Mouse (Mus musculus) telencephalon, adult 2 months (tissue): Measurements from ENCODE around the gene Ech1.

Source experiments
- DNase-seq: peaks from one replicate; pipeline ENCODE4 v3.0.0-alpha.2; 2011; ENCODE audit warnings: low read depth, low spot score

The Ech1 gene

DNA sequence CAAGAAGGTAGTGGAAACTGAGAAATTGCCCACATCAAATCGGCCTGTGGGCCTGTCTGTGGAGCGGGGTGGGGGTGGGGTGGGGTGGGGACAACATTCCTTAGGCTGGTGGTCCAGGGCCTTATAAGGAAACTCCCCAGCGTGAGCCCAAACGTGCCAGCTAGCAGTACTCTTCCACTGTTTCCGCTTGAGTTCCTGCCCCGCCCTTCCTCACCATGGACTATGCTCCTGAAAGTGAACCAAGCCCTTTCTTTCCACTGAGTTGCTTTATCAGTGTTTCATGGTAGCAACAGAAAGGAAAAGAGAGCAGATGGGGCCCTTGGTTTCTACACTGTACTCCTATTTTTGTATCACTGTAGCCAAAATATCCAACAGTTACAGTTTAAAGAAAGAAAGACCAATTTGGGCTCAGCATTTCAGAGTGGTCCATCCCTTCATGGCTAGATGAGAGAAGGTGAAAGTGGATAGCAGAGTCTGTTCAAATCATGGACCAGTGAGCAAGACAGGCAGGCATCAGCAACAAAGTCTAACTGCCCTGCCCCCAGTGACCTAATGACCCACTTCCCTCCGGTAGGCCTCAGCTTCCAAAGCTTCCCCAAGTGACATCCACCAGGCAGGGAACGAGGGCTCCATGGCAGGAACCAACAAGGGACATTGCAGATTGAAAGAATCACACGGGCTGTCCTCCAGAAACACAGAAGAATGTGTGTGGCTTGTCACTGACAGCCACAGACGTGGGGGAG lies 22.0 kb upstream of the Ech1 start:
- peak; percentile 36 for DNase-seq

DNA sequence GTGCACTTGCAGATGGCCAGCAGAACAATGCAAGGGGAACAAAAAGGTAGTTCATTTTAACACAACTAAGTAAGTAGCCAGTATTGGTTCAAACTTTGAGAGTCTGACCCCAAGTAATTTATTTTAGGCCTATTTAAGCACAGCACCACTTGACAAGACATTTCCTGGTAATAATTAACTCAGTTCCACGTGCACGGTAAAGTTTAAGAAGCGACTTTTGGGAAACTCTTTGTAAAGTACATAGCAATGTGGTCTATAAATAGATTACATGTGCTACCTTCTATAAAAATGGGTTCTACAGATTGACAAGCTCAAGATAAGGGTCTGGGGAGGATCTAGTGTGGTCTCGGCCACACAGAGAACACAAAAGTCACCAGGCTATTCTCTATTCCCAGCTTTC lies 21.3 kb upstream of the Ech1 start:
- no peak for DNase-seq

DNA sequence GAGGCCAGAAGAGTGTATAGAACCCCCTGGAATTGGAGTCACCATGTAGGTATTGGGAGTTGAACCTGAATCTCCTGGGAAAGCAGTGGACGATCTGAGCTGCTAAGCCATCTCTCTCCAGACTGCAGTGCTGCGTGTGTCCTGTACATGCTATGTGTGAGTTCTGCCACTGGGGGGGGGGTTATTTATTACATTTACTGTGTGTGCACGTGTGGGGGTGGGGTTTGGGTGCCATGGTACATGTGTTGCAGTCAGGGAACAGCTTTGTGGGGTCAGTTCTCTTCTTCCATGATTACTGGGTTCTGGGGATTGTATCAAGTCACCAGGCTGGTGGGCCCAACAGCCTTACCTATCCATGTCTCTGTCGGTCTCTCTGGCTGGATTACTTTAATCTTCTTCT lies 18.1 kb upstream of the Ech1 start:
- DNase-seq = no peak

DNA sequence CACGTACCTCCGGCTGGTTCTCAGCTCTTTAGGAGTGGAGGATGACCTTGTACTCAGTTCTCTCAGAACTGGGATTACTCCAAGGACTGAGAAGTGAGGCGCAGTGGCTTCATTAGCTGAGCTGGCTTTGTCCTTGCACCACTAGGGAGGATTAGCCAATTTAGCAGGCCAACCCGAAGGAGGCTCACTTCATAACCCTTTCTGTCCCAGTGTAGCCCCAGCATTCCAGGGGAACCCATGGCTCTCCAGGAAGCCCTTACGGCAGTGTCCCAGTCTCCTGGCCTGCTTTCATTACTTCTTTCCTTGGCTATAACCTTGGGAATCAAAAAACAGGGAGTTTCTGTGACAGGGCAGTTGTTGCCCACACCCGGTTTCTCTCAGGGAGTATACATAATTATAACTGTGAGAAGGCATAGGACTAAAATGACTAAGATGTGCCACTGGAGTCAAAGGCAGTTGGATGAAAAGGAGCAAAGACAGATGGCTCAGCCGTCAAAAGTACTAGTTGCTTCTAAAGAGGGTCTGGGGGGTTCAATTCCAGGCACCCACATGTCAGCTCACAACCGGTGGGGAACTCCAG lies 17.3 kb upstream of the Ech1 start:
- no peak for DNase-seq

DNA sequence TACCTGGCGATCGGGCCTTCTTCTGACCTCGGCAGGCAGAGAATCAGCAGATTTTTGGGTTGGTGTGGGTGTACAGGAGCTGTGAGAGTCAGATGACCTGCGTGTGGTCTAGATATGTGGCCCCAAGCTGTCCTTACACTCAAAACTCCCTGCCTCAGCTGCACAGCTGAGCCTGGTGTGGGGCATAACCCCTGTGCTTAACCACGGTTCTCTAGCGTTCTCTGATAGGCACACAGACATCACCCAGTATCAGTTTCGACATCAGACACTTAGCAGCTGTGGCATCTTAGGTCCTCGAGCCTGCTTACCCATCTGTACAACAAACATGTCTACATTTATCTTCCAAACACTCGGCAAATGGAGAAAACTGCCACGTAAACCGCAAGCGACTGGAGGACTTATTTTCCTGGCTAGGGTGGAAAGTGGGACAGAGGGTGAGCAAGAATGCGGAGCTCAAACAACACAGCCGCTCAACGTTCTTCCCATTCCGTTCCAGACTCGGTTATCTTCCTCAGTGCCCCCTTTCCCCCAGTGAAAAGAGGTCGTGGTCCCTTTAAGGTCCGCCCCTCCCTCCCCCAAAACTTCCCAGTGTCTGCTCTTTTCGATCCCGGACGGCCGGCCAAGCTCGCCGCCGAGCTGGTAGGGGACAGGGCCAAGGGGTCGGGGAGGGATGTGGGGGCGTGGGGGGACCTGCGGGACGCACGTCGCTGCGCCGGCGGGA lies 16.6 kb upstream of the Ech1 start, which contains the start of gene Hnrnpl:
Gene Hnrnpl (plus strand): TSS at position 321 of the 721 bp plus-strand sequence.
- DNase-seq = peak; percentile 29

DNA sequence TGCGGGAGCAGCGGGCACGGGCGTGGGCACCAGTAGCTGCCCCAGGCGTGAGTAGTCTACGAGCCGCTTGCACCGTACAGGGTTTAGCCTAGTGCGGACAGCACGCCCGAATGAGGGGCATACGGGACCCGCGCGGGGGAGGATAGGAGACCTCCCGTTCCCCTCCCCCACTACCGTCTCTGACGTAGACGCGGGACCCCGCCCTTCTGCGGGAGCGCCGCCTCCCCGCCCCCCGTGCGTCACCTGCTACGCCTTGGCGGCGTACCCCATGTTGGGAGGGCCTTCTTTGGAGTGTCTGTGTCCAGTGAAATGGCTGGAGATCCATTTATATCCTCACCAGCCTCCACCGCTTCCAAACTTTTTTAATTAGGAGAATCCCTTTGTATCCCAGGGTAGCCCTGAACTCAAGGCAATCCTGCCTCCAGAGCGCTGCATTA lies 16.0 kb upstream of the Ech1 start:
- peak; percentile 82 for DNase-seq

DNA sequence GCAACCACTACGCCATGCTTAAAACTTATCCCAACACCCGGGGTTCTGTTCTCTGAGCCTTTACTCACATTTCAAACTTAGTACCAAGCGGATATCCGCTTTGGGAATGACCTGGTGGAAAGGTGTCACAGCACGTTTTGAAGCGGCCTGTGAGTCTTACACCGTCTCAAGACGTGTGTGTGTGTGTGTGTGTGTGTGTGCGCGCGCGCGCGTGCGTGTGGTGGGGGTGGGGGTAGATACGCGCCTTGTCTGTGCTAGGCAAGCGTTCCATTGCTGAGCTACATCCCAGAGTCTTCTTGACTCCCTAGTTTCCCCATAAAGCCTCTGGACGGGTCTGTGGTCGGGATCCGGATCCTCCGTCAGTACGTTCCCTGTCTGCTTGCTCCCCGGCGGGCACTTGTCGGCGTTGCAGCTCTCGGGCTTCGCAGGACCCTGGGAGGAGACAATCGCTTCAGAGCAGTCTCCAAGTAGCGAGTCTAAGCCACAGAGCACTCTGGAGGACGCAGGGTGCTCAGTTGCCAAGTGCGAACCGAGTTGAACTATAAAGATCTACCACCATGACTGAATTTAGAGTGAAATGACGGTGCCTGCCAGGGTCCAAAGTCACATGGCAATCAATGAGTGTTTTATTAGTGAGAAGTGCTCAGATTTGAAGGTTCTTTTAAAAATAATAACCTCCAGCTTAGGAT lies 15.5 kb upstream of the Ech1 start:
- peak; percentile 35 for DNase-seq

DNA sequence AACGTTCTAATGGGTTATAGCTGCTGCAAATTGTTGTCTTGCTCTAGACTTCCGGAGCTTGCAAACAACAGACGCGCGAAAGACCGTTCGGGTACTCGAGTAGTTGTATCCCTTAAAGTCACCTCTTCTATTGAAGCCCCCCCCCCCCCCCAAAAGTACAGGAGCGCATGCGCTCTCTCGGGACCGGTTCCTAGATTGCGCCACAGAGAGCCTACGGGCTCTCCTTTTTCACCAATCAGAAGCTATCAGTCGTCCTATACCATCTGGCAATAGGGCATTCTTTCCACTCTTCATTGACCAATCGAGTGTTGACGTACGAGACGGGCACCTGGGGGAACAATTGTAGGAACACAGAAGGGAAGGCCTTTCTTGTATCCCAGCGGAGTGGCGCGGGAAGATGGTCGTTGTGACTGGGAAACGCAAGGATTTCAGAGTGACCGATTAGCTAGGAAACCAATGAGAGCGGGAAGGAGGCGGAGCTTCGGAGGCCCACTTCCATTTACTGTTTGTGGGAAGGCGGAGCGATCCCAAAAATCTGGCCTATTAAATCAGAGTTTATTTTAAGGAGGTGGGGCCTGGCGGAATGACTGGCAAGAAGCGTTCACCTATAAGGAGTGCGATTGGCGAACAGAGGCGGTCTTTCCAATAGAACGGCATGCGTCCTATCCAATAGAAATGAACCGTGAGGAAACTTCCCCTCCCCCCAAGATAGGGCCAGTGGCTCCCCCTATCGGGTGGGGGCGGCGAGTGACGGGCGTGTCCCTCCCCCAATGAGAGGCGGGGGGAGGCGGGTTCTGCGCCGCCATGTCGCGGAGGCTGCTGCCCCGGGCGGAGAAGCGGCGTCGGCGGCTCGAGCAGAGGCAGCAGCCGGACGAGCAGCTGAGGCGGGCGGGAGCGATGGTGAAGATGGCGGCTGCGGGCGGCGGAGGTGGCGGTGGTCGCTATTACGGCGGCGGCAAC lies 14.6 kb upstream of the Ech1 start:
- peak; percentile 100 for DNase-seq

DNA sequence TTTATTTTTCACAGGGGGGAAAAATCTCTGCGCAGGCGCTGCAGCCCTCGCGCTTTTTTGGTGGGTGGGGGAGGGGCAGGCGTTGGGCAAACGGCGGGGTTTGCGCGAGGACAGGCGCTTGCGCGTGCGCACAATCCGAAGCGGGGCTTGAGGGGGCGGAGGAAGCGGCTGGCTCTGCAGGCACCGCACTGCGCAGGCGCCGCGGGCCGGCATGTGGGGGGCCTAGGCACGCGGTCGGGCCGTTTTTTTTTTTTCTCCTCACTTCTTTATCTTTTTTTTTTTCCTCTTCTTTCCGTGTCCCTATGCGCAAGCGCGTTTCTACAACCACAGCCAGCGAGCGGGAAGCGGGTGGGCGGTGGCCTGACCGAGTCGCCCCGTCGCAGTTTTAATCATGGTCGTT lies 13.8 kb upstream of the Ech1 start:
- DNase-seq = peak; percentile 85

DNA sequence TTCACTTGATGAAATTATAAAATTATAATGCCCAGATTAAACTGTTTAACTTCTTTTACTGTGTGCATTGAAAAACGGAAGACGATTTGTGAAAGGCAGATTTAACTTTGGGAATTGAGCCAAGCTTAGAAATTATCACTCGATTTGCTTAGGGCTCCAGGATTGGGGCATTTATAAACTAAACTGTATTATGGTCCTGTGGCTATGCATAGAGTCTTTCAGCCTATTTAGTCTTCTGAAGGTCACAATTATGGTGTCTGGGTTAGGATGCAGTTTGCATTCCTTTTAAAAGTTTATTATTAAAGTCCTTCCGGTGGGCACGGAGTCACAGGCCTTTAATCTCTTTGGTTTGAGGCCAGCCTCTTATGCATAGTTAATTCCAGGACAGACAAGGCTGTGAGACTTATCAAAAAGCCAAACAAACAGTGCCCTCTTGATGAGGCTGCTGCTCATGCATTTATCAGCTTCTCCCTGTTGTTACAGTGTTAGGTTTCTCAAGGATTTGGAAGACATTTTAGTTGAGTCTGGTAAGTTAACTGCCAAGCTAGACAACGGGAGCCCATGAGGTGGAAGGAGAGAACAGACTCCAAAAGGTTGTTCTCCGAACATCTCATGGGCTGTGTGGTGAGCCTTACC lies 13.3 kb upstream of the Ech1 start:
- no peak for DNase-seq

DNA sequence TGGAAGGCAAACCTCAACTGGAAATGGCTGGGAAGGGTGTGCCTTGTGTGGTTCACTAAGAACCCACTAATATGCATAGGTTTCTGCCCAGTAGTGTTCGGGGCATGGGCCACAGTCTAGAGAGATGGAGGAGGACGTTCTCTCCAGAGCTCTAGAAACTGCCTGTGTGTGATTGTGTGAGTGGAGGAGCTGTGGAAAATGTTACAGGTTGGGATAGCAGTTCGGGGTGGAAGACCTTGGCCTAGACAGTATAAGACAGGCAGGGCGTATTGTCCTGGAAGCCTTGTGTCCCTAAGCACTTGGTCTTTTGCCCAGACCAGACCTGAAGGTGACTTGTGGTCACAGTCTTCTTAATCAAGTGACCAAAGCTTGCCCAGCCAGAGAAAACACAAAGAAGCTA lies 12.6 kb upstream of the Ech1 start:
- no peak for DNase-seq

DNA sequence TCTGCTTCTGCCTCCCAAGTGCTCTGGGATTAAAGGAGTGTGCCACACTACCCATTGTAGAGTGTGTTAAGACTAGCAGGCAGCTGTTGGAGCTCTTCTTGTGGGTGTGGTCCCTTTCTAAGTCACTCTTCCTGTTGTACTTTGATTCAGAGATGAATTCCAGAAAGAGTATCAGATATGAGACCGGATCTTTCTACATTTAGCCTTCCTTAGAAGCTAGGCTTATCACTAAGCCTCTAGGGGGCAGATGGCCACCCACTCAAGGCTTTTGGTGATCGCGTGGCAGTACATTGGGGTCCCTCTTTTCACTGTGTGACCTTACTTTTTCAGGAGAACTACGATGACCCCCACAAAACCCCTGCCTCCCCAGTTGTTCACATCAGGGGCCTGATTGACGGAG lies 12.1 kb upstream of the Ech1 start:
- DNase-seq = no peak

DNA sequence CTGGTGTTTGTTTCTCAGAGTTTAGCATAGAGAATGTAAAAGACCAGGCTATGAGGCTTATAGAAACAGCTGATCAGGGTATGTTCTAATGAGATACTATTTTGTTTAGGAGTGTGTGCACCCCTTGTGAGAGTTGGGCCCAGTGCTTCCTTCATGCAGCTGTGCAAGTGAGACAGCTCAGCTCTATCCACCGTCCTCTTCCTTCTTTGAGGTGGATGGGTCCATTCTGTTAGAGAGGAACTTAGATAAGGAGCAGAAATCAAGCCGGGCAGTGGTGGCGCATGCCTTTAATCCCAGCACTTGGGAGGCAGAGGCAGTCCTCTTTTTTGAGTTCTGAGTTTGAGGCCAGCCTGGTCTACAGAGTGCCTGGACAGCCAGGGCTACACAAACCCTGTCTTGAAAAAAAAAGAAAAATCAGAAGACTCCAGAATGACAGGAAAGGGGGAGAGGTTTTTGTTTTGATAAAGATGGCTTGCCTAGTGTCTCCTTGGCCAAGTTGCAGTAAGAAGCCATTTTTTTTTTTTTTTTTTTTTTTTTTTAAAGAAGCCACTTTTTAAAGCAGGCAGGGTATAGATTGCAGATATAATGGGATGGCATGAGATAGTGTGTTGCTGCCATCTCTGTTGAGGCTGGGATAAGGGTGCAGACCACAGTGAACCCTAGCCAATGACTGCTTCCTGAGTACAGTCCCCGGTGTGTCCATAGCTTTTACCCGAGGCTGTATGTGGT lies 10.5 kb upstream of the Ech1 start:
- no peak for DNase-seq

DNA sequence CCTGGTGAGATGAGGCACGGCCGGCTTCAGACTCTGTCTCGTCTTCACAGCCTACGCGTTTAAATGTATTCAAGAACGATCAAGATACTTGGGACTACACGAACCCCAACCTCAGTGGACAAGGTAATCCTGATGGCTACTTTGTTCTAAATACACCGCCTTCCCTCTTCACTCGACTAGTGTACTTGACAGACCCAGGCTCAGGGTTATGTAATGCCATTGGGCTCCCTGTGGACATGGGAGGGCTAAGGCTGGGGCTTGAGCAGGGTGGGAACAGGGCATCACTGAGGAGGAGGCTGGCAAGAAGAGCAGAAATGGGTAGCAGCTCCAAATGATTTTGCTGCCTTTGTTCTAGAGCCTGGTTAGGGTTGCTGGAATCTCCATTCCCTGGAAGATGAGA lies 9.8 kb upstream of the Ech1 start:
- no peak for DNase-seq

DNA sequence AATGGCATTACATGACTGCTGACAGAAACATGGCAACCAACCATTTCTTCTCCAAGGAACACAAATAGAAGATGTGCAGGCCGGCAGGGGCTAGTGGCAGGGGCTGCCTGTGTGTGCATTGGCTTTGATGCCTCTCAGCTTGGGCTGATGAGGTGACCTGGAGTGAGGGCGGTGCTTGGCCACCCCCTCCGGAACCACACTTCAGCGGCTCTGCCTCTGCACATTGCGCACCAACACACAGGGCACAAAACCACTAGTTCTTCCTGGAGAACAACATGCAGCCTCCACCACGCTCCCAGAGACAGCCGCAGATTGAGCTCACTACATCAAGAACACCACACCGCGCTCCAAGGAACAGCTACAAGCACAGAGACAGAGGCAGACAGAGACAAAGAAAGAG lies 8.8 kb upstream of the Ech1 start:
- DNase-seq = no peak

DNA sequence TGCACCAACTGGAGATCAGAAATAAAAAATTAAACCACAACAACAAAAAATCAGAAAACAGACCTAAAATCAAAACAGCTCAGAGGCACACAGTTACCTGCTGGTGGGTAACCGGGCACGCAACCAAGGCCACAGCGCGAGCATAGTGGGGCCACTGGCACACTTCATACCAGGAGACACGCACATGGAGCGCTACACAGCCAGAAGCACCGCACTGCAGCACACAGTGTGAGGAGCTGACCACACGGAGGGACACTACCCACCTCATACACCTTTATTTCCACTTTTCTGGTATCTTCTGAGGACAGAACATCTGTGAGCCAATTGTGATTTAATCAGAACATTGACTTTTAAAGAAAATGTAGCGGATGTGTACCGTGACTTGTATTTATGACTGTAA lies 8.1 kb upstream of the Ech1 start:
- no peak for DNase-seq

DNA sequence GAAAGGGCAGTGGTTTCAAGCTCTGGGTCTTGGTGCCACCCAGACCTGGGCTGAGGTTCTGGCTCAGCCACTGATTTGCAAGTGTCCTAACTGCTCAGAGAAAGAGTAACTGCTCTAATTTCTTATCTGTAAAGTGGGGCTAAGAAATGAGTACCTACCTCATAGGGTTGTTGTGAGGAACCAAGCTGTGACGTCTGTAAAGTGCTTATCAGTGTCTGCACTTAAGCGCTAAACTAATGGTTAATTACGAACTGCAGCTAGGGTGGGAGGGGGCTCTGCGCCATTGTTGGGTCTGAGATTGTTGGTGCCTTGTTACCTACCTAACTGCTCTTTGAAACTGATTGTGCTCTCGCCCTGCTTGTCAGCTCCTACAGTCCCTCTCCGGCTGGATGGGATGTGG lies 7.5 kb upstream of the Ech1 start:
- DNase-seq = no peak

DNA sequence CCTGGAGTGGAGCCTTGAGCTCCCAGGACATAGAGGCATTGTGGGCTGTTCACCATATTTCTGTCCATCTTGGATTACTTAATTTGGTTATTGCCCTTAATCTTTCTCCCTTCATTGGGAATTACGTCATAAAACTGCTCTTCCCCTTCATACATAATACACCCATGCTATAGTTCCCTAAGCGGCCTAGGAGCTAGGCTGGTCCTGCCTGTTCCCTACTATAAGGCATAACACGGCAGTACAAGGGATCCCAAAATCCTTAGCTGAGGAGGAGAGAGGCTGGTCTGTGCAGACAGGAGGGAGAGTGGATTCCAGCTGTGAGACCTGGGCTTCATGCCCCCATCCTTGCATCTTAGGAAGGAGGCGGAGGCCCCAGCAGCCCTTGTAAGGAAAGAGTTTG lies 7.1 kb upstream of the Ech1 start:
- no peak for DNase-seq

DNA sequence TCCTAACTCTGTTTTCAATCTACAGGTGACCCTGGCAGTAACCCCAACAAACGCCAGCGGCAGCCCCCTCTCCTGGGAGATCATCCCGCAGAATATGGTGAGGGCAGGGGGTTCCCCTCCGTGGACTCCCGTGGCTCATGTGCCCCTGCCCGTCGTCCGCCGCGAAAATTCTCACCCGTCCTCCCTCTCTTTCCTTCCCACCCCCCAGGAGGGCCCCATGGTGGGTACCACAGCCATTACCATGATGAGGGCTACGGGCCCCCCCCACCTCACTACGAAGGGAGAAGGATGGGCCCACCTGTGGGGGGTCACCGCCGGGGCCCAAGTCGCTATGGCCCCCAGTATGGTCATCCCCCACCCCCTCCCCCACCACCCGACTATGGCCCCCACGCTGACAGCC lies 6.6 kb upstream of the Ech1 start:
- no peak for DNase-seq

DNA sequence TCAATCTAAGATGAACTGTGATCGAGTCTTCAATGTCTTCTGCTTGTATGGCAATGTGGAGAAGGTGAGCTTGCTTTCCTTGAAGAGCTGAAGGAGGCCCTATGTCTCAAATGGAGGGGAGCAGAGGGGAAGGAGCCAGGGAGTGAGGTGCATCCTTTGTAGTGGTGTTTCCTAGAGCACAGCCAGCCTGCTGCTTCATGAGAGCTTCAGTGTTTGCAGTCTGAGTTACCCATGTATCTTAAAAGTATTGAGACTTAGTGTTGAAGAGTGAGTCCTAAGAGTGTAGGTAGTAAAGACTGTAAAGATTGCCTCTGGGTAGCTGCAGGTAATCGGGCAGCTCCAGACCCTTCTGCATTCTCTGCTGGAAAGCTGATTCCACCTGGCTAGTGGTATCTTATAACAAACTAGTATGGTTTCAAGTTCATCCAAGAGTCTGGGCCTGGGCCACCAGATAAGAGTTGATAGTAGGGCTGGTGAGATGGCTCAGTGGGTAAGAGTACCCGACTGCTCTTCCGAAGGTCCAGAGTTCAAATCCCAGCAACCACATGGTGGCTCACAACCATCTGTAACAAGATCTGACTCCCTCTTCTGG lies 6.1 kb upstream of the Ech1 start:
- DNase-seq = no peak
